Mouse (Mus musculus): Measurements from ENCODE around the gene Alb. TPM values are rescaled to one million over a fixed set of nuclear protein-coding genes. Genes with fewer than 3 reads are reported as not detected.
A peak's percentile ranks its signal among the peaks of the same experiment; 100 is the strongest.

Alb gene
- polyA plus RNA-seq, 1 experiment from 2014 or later: 0.16 TPM

- H3K9me3 ChIP-seq (ENCODE audit: control insufficient read depth, low read length): no peaks in the 10 kb centered on the region
- no peak for ATAC-seq (replicated peaks; ENCODE audit: low FRiP score, low TSS enrichment, low read depth)
- no peak overlapping the region for H3K27ac ChIP-seq (ENCODE audit: low read depth)
- no peak overlapping the region for H3K4me2 ChIP-seq (ENCODE audit: low read length)
- H3K4me1 ChIP-seq (replicated peaks; ENCODE audit: control insufficient read depth, insufficient read depth, low read length): no peaks in the 10 kb centered on the region
- DNase-seq (ENCODE audit: low spot score): no peak
- H3K9ac ChIP-seq (ENCODE audit: low read length): no peak overlapping the region
- H3K4me3 ChIP-seq (ENCODE audit: low read depth, low read length): no peak overlapping the region
- H3K36me3 ChIP-seq (ENCODE audit: control insufficient read depth, insufficient read depth, low read length): no peaks in the 10 kb centered on the region
- no peaks in the 10 kb centered on the region for H3K27me3 ChIP-seq (replicated peaks; ENCODE audit: control insufficient read depth, insufficient read depth, low read length)
- 70% methylated on average over 7 of the region's 7 CpGs for WGBS
Measured at GRCm38 (mm10) chr5:90477308-90478140, 16.8 kb downstream of the Alb start.

- DNase-seq (ENCODE audit: low spot score) (no peak), ATAC-seq (replicated peaks; ENCODE audit: low FRiP score, low TSS enrichment, low read depth) (no peak)
- 83% methylated on average over 1 of the region's 1 CpGs for WGBS
Measured at GRCm38 (mm10) chr5:90478886-90479285, 18.2 kb downstream of the Alb start.

GRCm38 (mm10) chr5:90485597-90485996 lies 24.9 kb downstream of the Alb start:
- 76% methylated on average over 7 of the region's 7 CpGs for WGBS
- no peaks in the 10 kb centered on the region for H3K27me3 ChIP-seq (replicated peaks; ENCODE audit: control insufficient read depth, insufficient read depth, low read length)
- no peak overlapping the region for H3K4me3 ChIP-seq (ENCODE audit: low read depth, low read length)
- H3K27ac ChIP-seq (ENCODE audit: low read depth): no peak overlapping the region
- DNase-seq (ENCODE audit: low spot score) (no peak), ATAC-seq (replicated peaks; ENCODE audit: low FRiP score, low TSS enrichment, low read depth) (no peak)
- H3K4me1 ChIP-seq (replicated peaks; ENCODE audit: control insufficient read depth, insufficient read depth, low read length): no peaks in the 10 kb centered on the region
- no peaks in the 10 kb centered on the region for H3K9me3 ChIP-seq (ENCODE audit: control insufficient read depth, low read length)
- H3K36me3 ChIP-seq (ENCODE audit: control insufficient read depth, insufficient read depth, low read length): no peaks in the 10 kb centered on the region
- no peak overlapping the region for H3K4me2 ChIP-seq (ENCODE audit: low read length)
- no peak overlapping the region for H3K9ac ChIP-seq (ENCODE audit: low read length)

More at GRCm38 (mm10) chr5:90478886-90479285, 18.2 kb downstream of the Alb start:
- no peak overlapping the region for H3K4me3 ChIP-seq (ENCODE audit: low read depth, low read length)
- H3K9ac ChIP-seq (ENCODE audit: low read length): no peak overlapping the region
- no peaks in the 10 kb centered on the region for H3K9me3 ChIP-seq (ENCODE audit: control insufficient read depth, low read length)
- H3K36me3 ChIP-seq (ENCODE audit: control insufficient read depth, insufficient read depth, low read length): no peaks in the 10 kb centered on the region
- no peaks in the 10 kb centered on the region for H3K4me1 ChIP-seq (replicated peaks; ENCODE audit: control insufficient read depth, insufficient read depth, low read length)
- H3K27me3 ChIP-seq (replicated peaks; ENCODE audit: control insufficient read depth, insufficient read depth, low read length): no peaks in the 10 kb centered on the region
- H3K27ac ChIP-seq (ENCODE audit: low read depth): no peak overlapping the region
- no peak overlapping the region for H3K4me2 ChIP-seq (ENCODE audit: low read length)

GRCm38 (mm10) chr5:90488323-90488722 lies 27.6 kb downstream of the Alb start:
- no peak overlapping the region for H3K4me3 ChIP-seq (ENCODE audit: low read depth, low read length)
- H3K36me3 ChIP-seq (ENCODE audit: control insufficient read depth, insufficient read depth, low read length): no peaks in the 10 kb centered on the region
- no peaks in the 10 kb centered on the region for H3K4me1 ChIP-seq (replicated peaks; ENCODE audit: control insufficient read depth, insufficient read depth, low read length)
- ATAC-seq (replicated peaks; ENCODE audit: low FRiP score, low TSS enrichment, low read depth) (peak; percentile 60; the same call in 1 of the 2 replicates), DNase-seq (ENCODE audit: low spot score) (no peak)
- H3K27ac ChIP-seq (ENCODE audit: low read depth): no peak overlapping the region
- no peak overlapping the region for H3K9ac ChIP-seq (ENCODE audit: low read length)
- 63% methylated on average over 7 of the region's 7 CpGs for WGBS
- H3K27me3 ChIP-seq (replicated peaks; ENCODE audit: control insufficient read depth, insufficient read depth, low read length): no peaks in the 10 kb centered on the region
- no peak overlapping the region for H3K4me2 ChIP-seq (ENCODE audit: low read length)
- H3K9me3 ChIP-seq (ENCODE audit: control insufficient read depth, low read length): no peaks in the 10 kb centered on the region

- DNase-seq (ENCODE audit: low spot score): no peak
- Histone ChIP-seq H3K27me3 (replicated peaks; ENCODE audit: control insufficient read depth, insufficient read depth, low read length) (no peaks in the 10 kb centered on the region), H3K4me1 (replicated peaks; ENCODE audit: control insufficient read depth, insufficient read depth, low read length) (no peaks in the 10 kb centered on the region), H3K4me2 (ENCODE audit: low read length) (no peak within 1 kb of the TSS), H3K36me3 (ENCODE audit: control insufficient read depth, insufficient read depth, low read length) (no peaks in the 10 kb centered on the region), H3K9ac (ENCODE audit: low read length) (no peak within 1 kb of the TSS), H3K27ac (ENCODE audit: low read depth) (no peak within 1 kb of the TSS), H3K9me3 (ENCODE audit: control insufficient read depth, low read length) (no peaks in the 10 kb centered on the region), H3K4me3 (ENCODE audit: low read depth, low read length) (no peak within 1 kb of the TSS)
- WGBS: 75% methylated on average over 7 of the region's 7 CpGs
- ATAC-seq (replicated peaks; ENCODE audit: low FRiP score, low TSS enrichment, low read depth): 0 out of 2 replicates have a peak, but pooled peaks have one; percentile 6
Measured at GRCm38 (mm10) chr5:90490518-90490917, 29.8 kb downstream of the Alb start, which contains the start of gene Afp. Afp (plus strand) TSS chr5:90490737.

- ATAC-seq (replicated peaks; ENCODE audit: low FRiP score, low TSS enrichment, low read depth) (no peak), DNase-seq (ENCODE audit: low spot score) (no peak)
- no peak overlapping the region for H3K27ac ChIP-seq (ENCODE audit: low read depth)
- WGBS: 79% methylated on average over 9 of the region's 9 CpGs
- no peak overlapping the region for H3K4me3 ChIP-seq (ENCODE audit: low read depth, low read length)
- no peak overlapping the region for H3K9ac ChIP-seq (ENCODE audit: low read length)
- H3K36me3 ChIP-seq (ENCODE audit: control insufficient read depth, insufficient read depth, low read length): no peaks in the 10 kb centered on the region
- H3K9me3 ChIP-seq (ENCODE audit: control insufficient read depth, low read length): no peaks in the 10 kb centered on the region
- no peaks in the 10 kb centered on the region for H3K27me3 ChIP-seq (replicated peaks; ENCODE audit: control insufficient read depth, insufficient read depth, low read length)
- no peak overlapping the region for H3K4me2 ChIP-seq (ENCODE audit: low read length)
- no peaks in the 10 kb centered on the region for H3K4me1 ChIP-seq (replicated peaks; ENCODE audit: control insufficient read depth, insufficient read depth, low read length)
Measured at GRCm38 (mm10) chr5:90492440-90492839, 31.7 kb downstream of the Alb start.

- Histone ChIP-seq H3K4me3 (ENCODE audit: low read depth, low read length) (no peak overlapping the region), H3K9ac (ENCODE audit: low read length) (no peak overlapping the region), H3K9me3 (ENCODE audit: control insufficient read depth, low read length) (no peaks in the 10 kb centered on the region), H3K36me3 (ENCODE audit: control insufficient read depth, insufficient read depth, low read length) (no peaks in the 10 kb centered on the region), H3K27ac (ENCODE audit: low read depth) (no peak overlapping the region), H3K27me3 (replicated peaks; ENCODE audit: control insufficient read depth, insufficient read depth, low read length) (no peaks in the 10 kb centered on the region), H3K4me2 (ENCODE audit: low read length) (no peak overlapping the region), H3K4me1 (replicated peaks; ENCODE audit: control insufficient read depth, insufficient read depth, low read length) (no peaks in the 10 kb centered on the region)
- 91% methylated on average over 4 of the region's 4 CpGs for WGBS
- DNase-seq (ENCODE audit: low spot score): no peak
- no peak for ATAC-seq (replicated peaks; ENCODE audit: low FRiP score, low TSS enrichment, low read depth)
Measured at GRCm38 (mm10) chr5:90494308-90494707, 33.6 kb downstream of the Alb start.

GRCm38 (mm10) chr5:90499509-90499908 lies 38.8 kb downstream of the Alb start:
- H3K4me3 ChIP-seq (ENCODE audit: low read depth, low read length): no peak overlapping the region
- no peak overlapping the region for H3K9ac ChIP-seq (ENCODE audit: low read length)
- 70% methylated on average over 7 of the region's 7 CpGs for WGBS
- DNase-seq (ENCODE audit: low spot score) (no peak), ATAC-seq (replicated peaks; ENCODE audit: low FRiP score, low TSS enrichment, low read depth) (no peak)
- no peaks in the 10 kb centered on the region for H3K9me3 ChIP-seq (ENCODE audit: control insufficient read depth, low read length)
- H3K4me1 ChIP-seq (replicated peaks; ENCODE audit: control insufficient read depth, insufficient read depth, low read length): no peaks in the 10 kb centered on the region
- H3K27me3 ChIP-seq (replicated peaks; ENCODE audit: control insufficient read depth, insufficient read depth, low read length): no peaks in the 10 kb centered on the region
- H3K27ac ChIP-seq (ENCODE audit: low read depth): no peak overlapping the region
- H3K36me3 ChIP-seq (ENCODE audit: control insufficient read depth, insufficient read depth, low read length): no peaks in the 10 kb centered on the region
- no peak overlapping the region for H3K4me2 ChIP-seq (ENCODE audit: low read length)

GRCm38 (mm10) chr5:90500714-90501113 lies 40.0 kb downstream of the Alb start:
- Histone ChIP-seq H3K4me2 (ENCODE audit: low read length) (no peak overlapping the region), H3K27ac (ENCODE audit: low read depth) (no peak overlapping the region), H3K4me1 (replicated peaks; ENCODE audit: control insufficient read depth, insufficient read depth, low read length) (no peaks in the 10 kb centered on the region), H3K36me3 (ENCODE audit: control insufficient read depth, insufficient read depth, low read length) (no peaks in the 10 kb centered on the region), H3K4me3 (ENCODE audit: low read depth, low read length) (no peak overlapping the region), H3K9me3 (ENCODE audit: control insufficient read depth, low read length) (no peaks in the 10 kb centered on the region), H3K27me3 (replicated peaks; ENCODE audit: control insufficient read depth, insufficient read depth, low read length) (no peaks in the 10 kb centered on the region), H3K9ac (ENCODE audit: low read length) (no peak overlapping the region)
- DNase-seq (ENCODE audit: low spot score): peak; percentile 85
- peak; percentile 70; the same call in 1 of the 2 replicates for ATAC-seq (replicated peaks; ENCODE audit: low FRiP score, low TSS enrichment, low read depth)
- WGBS: 5% methylated on average over 6 of the region's 6 CpGs

All from intestine, embryonic 14.5 days (tissue).